Mouse (Mus musculus) G1E (cell line): ENCODE data around the gene Snx8. TPM values are rescaled to one million over a fixed set of nuclear protein-coding genes. Genes with fewer than 3 reads are reported as not detected.

Experiments
- ATAC-seq: 2 replicates; pipeline ENCODE4 v1.8.0; 2016; ENCODE audit warnings: mild to moderate bottlenecking; ENCODE audit not compliant: insufficient number of reproducible peaks, poor library complexity, low FRiP score, severe bottlenecking; ENCODE audit errors: extremely low read depth
- DNase-seq: peaks from one replicate; pipeline ENCODE4 v3.0.0; 2012; ENCODE audit warnings: low spot score
- H3K27me3 ChIP-seq: 2 replicates; pipeline ENCODE4 v1.6.1; 2012; ENCODE audit warnings: mild to moderate bottlenecking, low read length, inconsistent platforms; ENCODE audit not compliant: insufficient read depth
- H3K36me3 ChIP-seq: replicated peaks from 2 replicates; pipeline ENCODE3; 2012; ENCODE audit warnings: mild to moderate bottlenecking, inconsistent platforms
- H3K4me1 ChIP-seq: 2 replicates; pipeline ENCODE4 v1.6.1; 2012; ENCODE audit warnings: low read depth, low read length, inconsistent platforms, mixed read lengths; ENCODE audit not compliant: insufficient read depth
- H3K4me3 ChIP-seq: 2 replicates; pipeline ENCODE4 v1.5.1; 2012; ENCODE audit warnings: low read depth, mild to moderate bottlenecking, inconsistent platforms, low read length, moderate library complexity, mixed read lengths
- H3K9me3 ChIP-seq: replicated peaks from 2 replicates; pipeline ENCODE4 v1.6.1; 2012; ENCODE audit warnings: inconsistent platforms
- CTCF ChIP-seq: IDR thresholded peaks from 2 replicates; pipeline ENCODE4 v1.5.1; 2012; ENCODE audit warnings: low read depth, low read length, inconsistent platforms, mixed read lengths
- GATA1 ChIP-seq: IDR thresholded peaks from 2 replicates; pipeline ENCODE4 v1.6.1; 2012; ENCODE audit warnings: borderline replicate concordance, low read length, inconsistent platforms, mixed read lengths
- GATA2 ChIP-seq: IDR thresholded peaks from 2 replicates; pipeline ENCODE4 v1.6.1; 2012; ENCODE audit warnings: low read depth, low read length, inconsistent platforms, borderline replicate concordance
- POLR2AphosphoS5 ChIP-seq: IDR thresholded peaks from 2 replicates; pipeline ENCODE4 v1.6.1; 2012; ENCODE audit warnings: low read depth, low read length, inconsistent platforms; ENCODE audit not compliant: insufficient replicate concordance
- TAL1 ChIP-seq: conservative IDR thresholded peaks from 2 replicates; pipeline ENCODE4 v1.6.1; 2012; ENCODE audit warnings: low read depth, low read length, inconsistent platforms, mixed read lengths
- polyA plus RNA-seq: library from polyadenylated mRNA; stranded (reverse); fragments of >175 nt; gene quantifications from 2 replicates; pipeline ENCODE4 v1.2.3, GENCODE M21; 2012
- total RNA-seq, 2 experiments: library from RNA; stranded (forward) in 1 of 2; stranded (reverse) in 1 of 2; fragments of 200-1000 nt in 1 of 2; fragments of >200 nt in 1 of 2; fragmentation: Nextera tagmentation in 1 of 2; gene quantifications; 2 replicates each; pipeline ENCODE4 v1.2.3; 2014 to 2017

Snx8 gene
- total and polyA plus RNA-seq, 3 experiments = 17.8 to 21.8 (median 19.9) TPM

DNA sequence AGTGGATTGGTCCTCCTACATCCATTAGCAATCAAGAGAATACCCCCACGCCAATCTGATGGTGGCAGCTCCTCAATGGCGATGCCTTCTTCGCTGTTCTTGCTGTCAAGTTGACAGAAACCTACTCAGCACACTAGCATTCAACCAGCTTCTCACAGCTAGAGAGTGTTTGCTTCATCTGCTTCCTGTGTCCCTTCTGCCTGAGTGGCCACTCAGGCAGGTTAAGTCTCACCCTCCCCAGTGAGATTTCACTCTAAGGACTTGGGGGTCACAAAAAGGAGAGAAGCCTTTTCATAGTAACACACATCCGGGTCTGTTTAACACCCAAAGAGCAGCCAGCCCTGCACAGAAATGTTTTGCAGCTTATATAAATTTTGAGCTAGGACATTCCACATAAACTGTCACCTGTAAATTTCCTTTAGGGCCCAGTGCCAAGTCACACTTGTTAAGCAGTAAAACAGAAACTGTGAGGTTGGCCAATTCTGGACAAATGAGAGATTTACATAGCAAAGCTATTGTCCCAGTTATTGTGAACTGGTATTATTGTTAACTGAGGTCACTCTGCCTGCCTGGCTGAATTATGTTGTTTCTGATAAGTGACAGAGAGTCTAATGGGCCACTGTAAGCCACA lies 13.7 kb upstream of the Snx8 start:
- Histone ChIP-seq H3K4me3 (no peak overlapping the region), H3K36me3 (no peaks in the 10 kb centered on the region), H3K4me1 (peaks cover 3% of the 10 kb centered on the region), H3K9me3 (no peaks in the 10 kb centered on the region), H3K27me3 (peaks cover 45% of the 10 kb centered on the region)
- ATAC-seq (no peak), DNase-seq (no peak)
- TF ChIP-seq GATA2 = no peak
- TF ChIP-seq CTCF = no peak
- no peak for TF ChIP-seq TAL1
- TF ChIP-seq GATA1 = no peak

DNA sequence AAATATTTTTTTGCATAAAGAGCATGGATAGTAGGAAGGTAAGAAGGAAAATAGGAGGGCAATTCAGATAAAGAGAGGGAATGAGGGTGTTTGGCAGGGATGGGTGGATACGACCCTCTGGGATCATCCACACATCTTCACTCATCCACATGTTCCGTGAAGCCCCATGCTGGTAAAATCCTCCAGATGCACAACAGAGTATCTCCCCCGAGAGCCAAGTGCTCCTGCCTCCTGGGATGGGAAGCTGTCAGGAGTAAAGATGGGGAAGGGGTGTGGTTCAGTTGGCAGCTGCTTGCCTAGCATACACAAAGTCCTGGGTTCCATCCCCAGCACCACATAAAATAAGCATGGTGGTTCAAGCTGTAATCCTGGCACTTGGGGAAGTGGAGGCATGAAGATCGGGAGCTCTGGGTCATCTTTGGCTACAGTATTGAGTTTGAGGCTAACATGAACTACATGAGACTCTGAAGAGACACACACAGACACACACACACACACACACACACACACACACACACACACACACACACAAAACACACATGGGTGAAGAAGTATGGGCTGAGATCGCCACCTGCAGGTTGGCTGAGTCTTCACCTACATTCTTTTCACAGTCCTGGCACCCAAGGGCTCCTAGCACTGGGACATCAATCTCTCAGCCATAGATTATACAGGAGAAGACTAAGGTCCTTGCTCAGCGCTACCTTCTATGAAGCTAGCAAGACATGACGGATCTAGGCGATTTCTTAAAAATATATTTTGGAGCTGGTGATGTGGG lies 7.3 kb upstream of the Snx8 start:
- Histone ChIP-seq H3K27me3 (peaks cover 44% of the 10 kb centered on the region), H3K4me3 (no peak overlapping the region), H3K4me1 (peaks cover under 1% of the 10 kb centered on the region; the same call in 1 of the 2 replicates), H3K9me3 (no peaks in the 10 kb centered on the region), H3K36me3 (no peaks in the 10 kb centered on the region)
- no peak for ATAC-seq
- TF ChIP-seq GATA2 = no peak
- no peak for DNase-seq

DNA sequence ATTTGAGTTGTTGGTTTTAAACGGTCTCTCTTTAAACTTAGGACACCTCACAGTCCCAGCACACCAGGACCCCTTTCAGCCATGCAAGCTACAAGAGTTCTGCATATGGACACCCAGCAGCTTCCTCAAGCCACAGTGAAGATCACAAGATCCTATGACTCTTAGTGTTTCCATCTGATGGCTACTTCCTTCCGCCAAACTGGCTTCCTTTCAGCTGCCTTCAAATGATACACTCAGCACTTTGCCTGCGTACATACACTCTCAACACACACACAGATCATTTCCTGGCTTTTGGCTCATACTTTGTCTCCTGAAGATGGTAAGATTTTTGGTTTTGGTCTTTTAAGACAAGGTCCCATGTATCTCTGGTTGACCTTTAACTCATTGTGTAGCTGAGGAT lies 3.6 kb upstream of the Snx8 start:
- Histone ChIP-seq H3K4me3 (no peak overlapping the region), H3K27me3 (peaks cover 55% of the 10 kb centered on the region), H3K9me3 (no peaks in the 10 kb centered on the region), H3K36me3 (no peaks in the 10 kb centered on the region), H3K4me1 (peaks cover 20% of the 10 kb centered on the region)
- DNase-seq (no peak), ATAC-seq (no peak)
- no peak for TF ChIP-seq POLR2AphosphoS5
- TF ChIP-seq CTCF = no peak

GRCm38 (mm10) chr5:140391981-140392380 lies 2.9 kb upstream of the Snx8 start:
- no peak for ATAC-seq
- peaks cover 54% of the 10 kb centered on the region for H3K27me3 ChIP-seq
- no peak for TF ChIP-seq POLR2AphosphoS5
- no peak for TF ChIP-seq GATA1
- TF ChIP-seq GATA2 = no peak
- no peak for TF ChIP-seq CTCF
- TF ChIP-seq TAL1 = no peak
- no peaks in the 10 kb centered on the region for H3K9me3 ChIP-seq
- no peak overlapping the region for H3K4me3 ChIP-seq
- H3K4me1 ChIP-seq = peaks cover 27% of the 10 kb centered on the region
- H3K36me3 ChIP-seq = peaks cover 2% of the 10 kb centered on the region
- DNase-seq = no peak

DNA sequence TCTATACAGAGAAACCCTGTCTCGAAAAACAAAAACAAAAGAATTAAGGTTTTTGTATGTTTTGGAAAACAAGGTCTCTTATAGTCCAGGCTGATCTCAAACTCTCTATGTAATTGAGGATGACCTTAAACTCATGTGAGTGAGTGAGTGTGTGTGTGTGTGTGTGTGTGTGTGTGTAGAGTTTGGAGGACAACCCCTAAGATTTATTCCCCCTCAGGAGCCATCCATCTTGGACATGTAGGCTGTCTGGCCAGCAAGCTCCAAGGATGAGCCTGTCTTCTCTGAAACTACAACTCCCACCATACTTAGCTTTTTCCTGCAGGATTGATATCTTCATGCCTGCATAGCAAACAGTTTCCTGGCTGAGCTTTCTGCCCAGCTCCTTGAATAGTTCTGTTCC lies 2.4 kb upstream of the Snx8 start:
- peaks cover 6% of the 10 kb centered on the region for H3K36me3 ChIP-seq
- no peak for DNase-seq
- no peak for ATAC-seq
- H3K4me1 ChIP-seq = peaks cover 31% of the 10 kb centered on the region
- TF ChIP-seq CTCF (no peak), GATA2 (no peak), GATA1 (no peak), POLR2AphosphoS5 (no peak), TAL1 (no peak)
- no peak overlapping the region for H3K4me3 ChIP-seq
- no peaks in the 10 kb centered on the region for H3K9me3 ChIP-seq
- peaks cover 48% of the 10 kb centered on the region for H3K27me3 ChIP-seq

DNA sequence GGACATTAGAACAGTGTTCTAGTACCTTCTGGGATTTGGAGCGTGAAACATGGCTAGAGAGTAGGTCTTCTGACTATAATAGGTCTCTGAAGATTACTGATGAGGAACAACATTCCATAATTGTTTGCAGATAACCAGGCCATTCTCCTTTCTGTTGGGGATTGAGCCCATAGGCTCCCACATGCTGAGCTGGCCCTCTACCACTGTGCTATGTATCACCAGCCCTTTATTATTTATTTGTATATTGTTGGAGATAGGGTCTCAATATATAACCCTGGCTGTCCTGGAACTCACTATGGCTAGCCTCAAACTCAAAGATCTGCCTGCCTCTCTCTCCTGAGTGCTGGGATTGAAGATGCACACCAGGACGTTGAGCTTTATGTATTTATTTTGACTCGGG lies 585 bp upstream of the Snx8 start:
- peak overlapping the region; percentile 88; the same call in 1 of the 2 replicates for H3K4me3 ChIP-seq
- H3K36me3 ChIP-seq = peaks cover 16% of the 10 kb centered on the region
- DNase-seq = no peak
- no peak for TF ChIP-seq GATA1
- no peak for TF ChIP-seq GATA2
- no peak for TF ChIP-seq CTCF
- TF ChIP-seq TAL1 = no peak
- TF ChIP-seq POLR2AphosphoS5 = no peak
- peaks cover 38% of the 10 kb centered on the region for H3K27me3 ChIP-seq
- no peak for ATAC-seq
- no peaks in the 10 kb centered on the region for H3K9me3 ChIP-seq
- H3K4me1 ChIP-seq = peaks cover 31% of the 10 kb centered on the region
